Mouse (Mus musculus): ENCODE data around the gene Olfr46. TPM values are rescaled to one million over a fixed set of nuclear protein-coding genes. Genes with fewer than 3 reads are reported as not detected.
"Not testable (repeated sequence)": the region's sequence is repeated elsewhere in the genome, so short reads cannot be mapped to it uniquely, and the experiment has no call there.

Olfr46 gene
- 0.03 TPM in 1 of 2 replicates, not detected in the other for polyA plus RNA-seq (2015; fragmentation: Nextera tagmentation; extraction: Ambion mirVana)

DNA sequence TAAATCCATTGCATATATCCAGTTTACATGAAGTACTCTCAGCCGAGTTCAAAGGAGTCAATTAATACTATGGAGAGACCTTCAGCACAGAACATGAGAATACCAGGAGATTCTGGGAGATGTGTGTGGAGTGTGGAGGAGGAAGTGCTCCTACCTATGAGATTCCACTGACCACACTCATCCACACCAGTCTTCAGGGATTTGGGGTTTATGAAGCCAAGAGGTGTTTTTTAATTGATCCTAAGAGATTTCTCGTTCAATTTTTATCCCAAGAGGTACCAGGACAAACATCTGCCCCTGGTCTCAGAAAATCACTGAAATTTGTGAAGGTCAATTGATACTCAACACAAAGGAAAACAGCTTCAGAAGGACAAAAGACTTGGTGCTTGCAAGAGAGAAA lies at the start of gene Olfr46:
Gene Olfr46, plus strand, starts transcription at position 301 of the 400 bp plus-strand sequence.
- not testable (repeated sequence) for H3K9me3 ChIP-seq (replicated peaks; ENCODE audit: control insufficient read depth, low read length, poor library complexity, severe bottlenecking); ATAC-seq; H3K27me3 ChIP-seq (ENCODE audit: control insufficient read depth, insufficient read depth, low read depth, low read length)

DNA sequence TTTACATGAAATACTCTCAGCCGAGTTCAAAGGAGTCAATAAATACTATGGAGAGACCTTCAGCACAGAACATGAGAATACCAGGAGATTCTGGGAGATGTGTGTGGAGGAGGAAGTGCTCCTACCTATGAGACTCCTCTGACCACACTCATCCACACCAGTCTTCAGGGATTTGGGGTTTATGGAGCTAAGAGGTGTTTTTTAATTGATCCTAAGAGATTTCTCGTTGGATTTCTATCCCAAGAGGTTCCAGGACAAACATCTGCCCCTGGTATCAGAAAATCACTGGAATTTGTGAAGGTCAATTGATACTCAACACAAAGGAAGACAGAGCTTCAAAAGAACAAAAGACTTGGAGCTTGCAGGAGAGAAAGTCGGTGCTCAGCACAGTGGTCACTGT lies 33.5 kb upstream of the Olfr46 start, which contains the start of gene Olfr538:
Gene Olfr538, plus strand, starts transcription at position 301 of the 400 bp plus-strand sequence.
- H3K27me3 ChIP-seq (ENCODE audit: control insufficient read depth, insufficient read depth, low read depth, low read length) = no peaks in the 10 kb centered on the region
- no peak within 1 kb of the TSS for H3K27ac ChIP-seq (ENCODE audit: low read length)
- no peak within 1 kb of the TSS for H3K4me2 ChIP-seq (ENCODE audit: low read length)
- H3K4me1 ChIP-seq (ENCODE audit: control insufficient read depth, insufficient read depth, low read length) = no peaks in the 10 kb centered on the region
- no peak within 1 kb of the TSS for H3K4me3 ChIP-seq (ENCODE audit: low read depth, low read length)
- no peaks in the 10 kb centered on the region for H3K36me3 ChIP-seq (ENCODE audit: control insufficient read depth, insufficient read depth, low read length)
- no peak for ATAC-seq
- WGBS = 52% methylated on average over 3 of the region's 3 CpGs
- H3K9me3 ChIP-seq (replicated peaks; ENCODE audit: control insufficient read depth, low read length, poor library complexity, severe bottlenecking) = no peaks in the 10 kb centered on the region
- no peak within 1 kb of the TSS for H3K9ac ChIP-seq (ENCODE audit: low read depth, low read length)

More for the DNA sequence above, at the start of gene Olfr46:
- not testable (repeated sequence) for H3K27ac ChIP-seq (ENCODE audit: low read length); H3K36me3 ChIP-seq (ENCODE audit: control insufficient read depth, insufficient read depth, low read length); H3K4me2 ChIP-seq (ENCODE audit: low read length); H3K4me1 ChIP-seq (ENCODE audit: control insufficient read depth, insufficient read depth, low read length); H3K4me3 ChIP-seq (ENCODE audit: low read depth, low read length); H3K9ac ChIP-seq (ENCODE audit: low read depth, low read length)
- WGBS = 77% methylated on average over 2 of the region's 2 CpGs

DNA sequence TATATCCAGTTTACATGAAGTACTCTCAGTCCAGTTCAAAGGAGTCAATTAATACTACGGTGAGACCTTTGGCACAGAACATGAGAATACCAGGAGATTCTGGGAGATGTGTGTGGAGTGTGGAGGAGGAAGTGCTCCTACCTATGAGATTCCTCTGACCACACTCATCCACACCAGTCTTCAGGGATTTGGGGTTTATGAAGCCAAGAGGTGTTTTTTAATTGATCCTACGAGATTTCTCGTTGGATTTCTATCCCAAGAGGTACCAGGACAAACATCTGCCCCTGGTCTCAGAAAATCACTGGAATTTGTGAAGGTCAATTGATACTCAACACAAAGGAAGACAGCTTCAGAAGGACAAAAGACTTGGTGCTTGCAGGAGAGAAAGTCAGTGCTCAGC lies 27.6 kb downstream of the Olfr46 start, which contains the start of gene Olfr61:
Gene Olfr61, plus strand, starts transcription at position 301 of the 400 bp plus-strand sequence.
- not testable (repeated sequence) for H3K36me3 ChIP-seq (ENCODE audit: control insufficient read depth, insufficient read depth, low read length); H3K9me3 ChIP-seq (replicated peaks; ENCODE audit: control insufficient read depth, low read length, poor library complexity, severe bottlenecking); ATAC-seq; H3K4me1 ChIP-seq (ENCODE audit: control insufficient read depth, insufficient read depth, low read length); H3K27ac ChIP-seq (ENCODE audit: low read length); H3K9ac ChIP-seq (ENCODE audit: low read depth, low read length); H3K4me2 ChIP-seq (ENCODE audit: low read length); H3K27me3 ChIP-seq (ENCODE audit: control insufficient read depth, insufficient read depth, low read depth, low read length); H3K4me3 ChIP-seq (ENCODE audit: low read depth, low read length)
- WGBS = 85% methylated on average over 3 of the region's 3 CpGs

DNA sequence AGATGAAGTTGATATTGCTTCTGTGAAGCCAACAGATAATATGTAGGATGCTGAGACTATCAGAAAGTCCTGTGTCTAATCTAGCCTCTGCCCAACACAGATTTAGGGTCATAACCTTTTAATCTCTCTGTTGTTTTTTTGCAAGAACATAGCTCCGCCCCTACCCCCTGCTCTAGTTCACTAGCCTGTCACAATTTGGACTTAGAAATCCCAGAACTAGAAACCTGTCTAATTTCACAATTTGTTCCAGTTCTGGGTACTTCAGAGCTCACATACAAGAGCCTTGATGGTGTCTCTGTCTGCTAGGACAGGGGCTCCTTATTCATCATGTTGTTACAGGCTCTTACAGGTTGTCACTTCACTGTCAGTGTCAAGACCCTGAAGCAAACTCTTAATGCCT lies 29.5 kb downstream of the Olfr46 start:
- H3K9ac ChIP-seq (ENCODE audit: low read depth, low read length) = no peak overlapping the region
- H3K27ac ChIP-seq (ENCODE audit: low read length) = no peak overlapping the region
- 69% methylated on average over 1 of the region's 1 CpGs for WGBS
- H3K36me3 ChIP-seq (ENCODE audit: control insufficient read depth, insufficient read depth, low read length) = no peaks in the 10 kb centered on the region
- H3K4me1 ChIP-seq (ENCODE audit: control insufficient read depth, insufficient read depth, low read length) = no peaks in the 10 kb centered on the region
- no peaks in the 10 kb centered on the region for H3K9me3 ChIP-seq (replicated peaks; ENCODE audit: control insufficient read depth, low read length, poor library complexity, severe bottlenecking)
- H3K4me2 ChIP-seq (ENCODE audit: low read length) = no peak overlapping the region
- H3K27me3 ChIP-seq (ENCODE audit: control insufficient read depth, insufficient read depth, low read depth, low read length) = no peaks in the 10 kb centered on the region
- H3K4me3 ChIP-seq (ENCODE audit: low read depth, low read length) = no peak overlapping the region
- no peak for ATAC-seq

DNA sequence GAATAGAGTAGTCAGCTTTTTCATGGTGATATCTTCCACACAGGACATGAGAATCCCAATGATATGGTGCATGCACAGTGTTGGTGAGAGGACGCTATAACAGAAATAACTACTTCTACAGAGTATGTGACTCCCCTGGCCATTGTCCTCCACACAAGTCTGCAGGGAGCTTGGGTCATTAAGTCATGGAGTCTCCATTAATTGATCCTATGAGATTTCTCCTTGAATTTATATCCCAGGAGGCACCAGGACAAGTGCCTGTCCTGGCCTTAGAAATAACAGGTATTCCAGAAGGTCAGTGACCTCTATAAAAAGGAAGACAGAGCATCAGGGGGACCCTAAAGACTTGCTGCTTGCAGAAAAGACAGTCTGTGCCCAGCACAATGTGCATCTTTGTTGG lies 45.1 kb downstream of the Olfr46 start, which contains the start of gene Olfr53:
Gene Olfr53, plus strand, starts transcription at position 301 of the 400 bp plus-strand sequence.
- ATAC-seq = no peak
- H3K9ac ChIP-seq (ENCODE audit: low read depth, low read length) = no peak within 1 kb of the TSS
- H3K4me3 ChIP-seq (ENCODE audit: low read depth, low read length) = no peak within 1 kb of the TSS
- H3K9me3 ChIP-seq (replicated peaks; ENCODE audit: control insufficient read depth, low read length, poor library complexity, severe bottlenecking) = no peaks in the 10 kb centered on the region
- no peaks in the 10 kb centered on the region for H3K4me1 ChIP-seq (ENCODE audit: control insufficient read depth, insufficient read depth, low read length)
- WGBS = 95% methylated on average over 1 of the region's 1 CpGs
- no peak within 1 kb of the TSS for H3K4me2 ChIP-seq (ENCODE audit: low read length)
- H3K27me3 ChIP-seq (ENCODE audit: control insufficient read depth, insufficient read depth, low read depth, low read length) = no peaks in the 10 kb centered on the region
- no peak within 1 kb of the TSS for H3K27ac ChIP-seq (ENCODE audit: low read length)
- H3K36me3 ChIP-seq (ENCODE audit: control insufficient read depth, insufficient read depth, low read length) = no peaks in the 10 kb centered on the region

DNA sequence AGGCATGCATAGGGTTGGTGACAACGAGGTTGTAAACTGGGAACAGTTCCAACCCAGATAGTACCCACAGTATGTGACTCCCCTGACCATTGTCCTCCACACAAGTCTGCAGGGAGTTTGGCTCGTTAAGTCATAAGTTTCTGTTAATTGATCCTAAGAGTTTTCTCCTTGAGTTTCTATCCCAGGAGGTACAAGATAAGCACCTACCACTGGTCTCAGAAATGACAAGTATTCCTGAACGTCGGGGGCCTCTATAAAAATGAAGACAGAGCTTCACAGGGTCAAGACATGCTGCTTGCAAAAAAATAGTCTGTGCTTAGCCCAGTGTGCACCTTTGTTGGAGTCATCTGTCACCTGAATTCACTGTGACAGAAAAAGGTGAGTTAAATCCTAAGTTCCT lies 58.6 kb downstream of the Olfr46 start, which contains the start of gene Olfr539:
Gene Olfr539, plus strand, starts transcription at position 301 of the 400 bp plus-strand sequence.
- no peak within 1 kb of the TSS for H3K4me3 ChIP-seq (ENCODE audit: low read depth, low read length)
- 81% methylated on average over 4 of the region's 4 CpGs for WGBS
- no peaks in the 10 kb centered on the region for H3K27me3 ChIP-seq (ENCODE audit: control insufficient read depth, insufficient read depth, low read depth, low read length)
- no peak within 1 kb of the TSS for H3K9ac ChIP-seq (ENCODE audit: low read depth, low read length)
- ATAC-seq = no peak
- no peaks in the 10 kb centered on the region for H3K4me1 ChIP-seq (ENCODE audit: control insufficient read depth, insufficient read depth, low read length)
- no peak within 1 kb of the TSS for H3K4me2 ChIP-seq (ENCODE audit: low read length)
- H3K36me3 ChIP-seq (ENCODE audit: control insufficient read depth, insufficient read depth, low read length) = no peaks in the 10 kb centered on the region
- H3K27ac ChIP-seq (ENCODE audit: low read length) = no peak within 1 kb of the TSS
- H3K9me3 ChIP-seq (replicated peaks; ENCODE audit: control insufficient read depth, low read length, poor library complexity, severe bottlenecking) = no peaks in the 10 kb centered on the region

Other genes starting within 250 kb of the Olfr46 start
- not detected in 2 replicates for gene Olfr60, start 239.6 kb upstream of the Olfr46 start, polyA plus RNA-seq (2015; fragmentation: Nextera tagmentation; extraction: Ambion mirVana)
- gene Olfr530, start 224.9 kb upstream of the Olfr46 start, polyA plus RNA-seq (2015; fragmentation: Nextera tagmentation; extraction: Ambion mirVana) = not detected in 2 replicates
- gene Olfr531, start 198.4 kb upstream of the Olfr46 start, polyA plus RNA-seq (2015; fragmentation: Nextera tagmentation; extraction: Ambion mirVana) = not detected in 2 replicates
- not detected in 2 replicates for gene Olfr532, start 179.6 kb upstream of the Olfr46 start, polyA plus RNA-seq (2015; fragmentation: Nextera tagmentation; extraction: Ambion mirVana)
- gene Olfr533, start 137.9 kb upstream of the Olfr46 start, polyA plus RNA-seq (2015; fragmentation: Nextera tagmentation; extraction: Ambion mirVana) = not detected in 2 replicates
- gene Olfr535, start 117.1 kb upstream of the Olfr46 start, polyA plus RNA-seq (2015; fragmentation: Nextera tagmentation; extraction: Ambion mirVana) = not detected in 2 replicates
- not detected in 2 replicates for gene Olfr536, start 93.9 kb upstream of the Olfr46 start, polyA plus RNA-seq (2015; fragmentation: Nextera tagmentation; extraction: Ambion mirVana)
- not detected in 2 replicates for gene Olfr538, start 33.4 kb upstream of the Olfr46 start, polyA plus RNA-seq (2015; fragmentation: Nextera tagmentation; extraction: Ambion mirVana)
- not detected in 2 replicates for gene Olfr61, start 27.7 kb downstream of the Olfr46 start, polyA plus RNA-seq (2015; fragmentation: Nextera tagmentation; extraction: Ambion mirVana)
- not detected in 2 replicates for gene Olfr53, start 45.2 kb downstream of the Olfr46 start, polyA plus RNA-seq (2015; fragmentation: Nextera tagmentation; extraction: Ambion mirVana)
- gene Olfr539, start 58.7 kb downstream of the Olfr46 start, polyA plus RNA-seq (2015; fragmentation: Nextera tagmentation; extraction: Ambion mirVana) = 0.03 TPM in 1 of 2 replicates, not detected in the other
- not detected in 2 replicates for gene Olfr45, start 80.7 kb downstream of the Olfr46 start, polyA plus RNA-seq (2015; fragmentation: Nextera tagmentation; extraction: Ambion mirVana)
- gene Olfr541, start 96.0 kb downstream of the Olfr46 start, polyA plus RNA-seq (2015; fragmentation: Nextera tagmentation; extraction: Ambion mirVana) = not detected in 2 replicates
- gene Cyp2e1, start 162.5 kb downstream of the Olfr46 start, polyA plus RNA-seq (2015; fragmentation: Nextera tagmentation; extraction: Ambion mirVana) = not detected in 2 replicates
- gene Syce1, start 186.6 kb downstream of the Olfr46 start, polyA plus RNA-seq (2015; fragmentation: Nextera tagmentation; extraction: Ambion mirVana) = 0.34 and 0.36 TPM in 2 replicates
- 37.0 and 38.4 TPM in 2 replicates for gene Zfp941, start 220.9 kb downstream of the Olfr46 start, polyA plus RNA-seq (2015; fragmentation: Nextera tagmentation; extraction: Ambion mirVana)
- not detected in 2 replicates for gene Urah, start 233.7 kb downstream of the Olfr46 start, polyA plus RNA-seq (2015; fragmentation: Nextera tagmentation; extraction: Ambion mirVana)
- not detected in 2 replicates for gene Scgb1c1, start 244.3 kb downstream of the Olfr46 start, polyA plus RNA-seq (2015; fragmentation: Nextera tagmentation; extraction: Ambion mirVana)
- not detected in 2 replicates for gene Odf3, start 246.5 kb downstream of the Olfr46 start, polyA plus RNA-seq (2015; fragmentation: Nextera tagmentation; extraction: Ambion mirVana)

Data from midbrain, embryonic 16.5 days (tissue).